Comparison of ENCODE assay signal across 8 mouse cellular contexts in the genomic region with DNA sequence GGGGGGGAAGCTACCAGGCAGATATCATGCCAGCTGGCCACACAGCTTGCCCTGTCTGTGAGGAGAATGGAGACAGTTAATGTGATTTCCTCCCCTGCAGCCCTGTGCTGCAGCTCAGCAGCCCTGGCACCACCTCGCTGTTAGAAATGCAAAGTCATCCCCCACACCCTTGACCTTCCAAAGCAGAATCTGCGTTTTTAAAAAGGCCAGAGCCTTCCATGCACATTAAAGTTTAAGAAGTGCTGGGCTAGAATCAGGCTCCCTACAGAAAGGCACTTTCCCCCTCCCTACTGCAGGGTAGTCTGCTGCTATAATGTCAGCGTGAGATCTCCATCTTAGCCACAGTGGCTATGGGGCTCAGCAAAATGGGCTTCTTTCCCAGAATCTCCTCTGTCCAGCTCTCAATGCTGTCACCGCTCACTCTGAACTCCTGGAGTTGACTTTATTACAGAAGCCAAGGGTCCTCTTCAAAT. TPM values are rescaled to one million over a fixed set of nuclear protein-coding genes. Genes with fewer than 3 reads are reported as not detected.
A peak's percentile ranks its signal among the peaks of the same experiment; 100 is the strongest.
DNase-seq lines count a peak whose midpoint lies in the region; ATAC-seq lines count a peak whose summit lies in the region.

No protein-coding gene starts in this region.

- H3K4me1 ChIP-seq in neural tube, embryonic 15.5 days = 0 out of 2 replicates have a peak, but pooled peaks cover 3% of the 10 kb centered on the region
- H3K4me1 ChIP-seq in heart, embryonic 12.5 days (replicated peaks) = peaks cover 8% of the 10 kb centered on the region
- peaks cover 47% of the 10 kb centered on the region for H3K4me1 ChIP-seq in megakaryocyte, embryonic 14.5 days
- H3K4me1 ChIP-seq in intestine, embryonic 15.5 days (replicated peaks) = no peaks in the 10 kb centered on the region

- no peak overlapping the region; the same call in 1 of the 2 replicates for H3K27ac ChIP-seq in neural tube, embryonic 15.5 days (replicated peaks)
- H3K27ac ChIP-seq in heart, embryonic 12.5 days (ENCODE audit: poor library complexity, severe bottlenecking) = peak overlapping the region; percentile 51
- no peak overlapping the region for H3K27ac ChIP-seq in intestine, embryonic 15.5 days

- H3K27me3 ChIP-seq in neural tube, embryonic 15.5 days (replicated peaks) = no peaks in the 10 kb centered on the region
- H3K27me3 ChIP-seq in heart, embryonic 12.5 days (replicated peaks) = no peaks in the 10 kb centered on the region
- H3K27me3 ChIP-seq in megakaryocyte, embryonic 14.5 days (replicated peaks) = peaks cover 3% of the 10 kb centered on the region
- H3K27me3 ChIP-seq in intestine, embryonic 15.5 days (replicated peaks) = no peaks in the 10 kb centered on the region

- no peaks in the 10 kb centered on the region for H3K9me3 ChIP-seq in neural tube, embryonic 15.5 days (replicated peaks)
- H3K9me3 ChIP-seq in heart, embryonic 12.5 days (replicated peaks) = no peaks in the 10 kb centered on the region
- H3K9me3 ChIP-seq in megakaryocyte, embryonic 14.5 days = no peaks in the 10 kb centered on the region
- H3K9me3 ChIP-seq in intestine, embryonic 15.5 days = no peaks in the 10 kb centered on the region

- ATAC-seq in neural tube, embryonic 15.5 days (ENCODE audit: low FRiP score) = peak; percentile 61
- 0 out of 2 replicates have a peak, but pooled peaks have one; percentile 48 for ATAC-seq in heart, embryonic 12.5 days (ENCODE audit: insufficient number of reproducible peaks, low FRiP score)
- ATAC-seq in intestine, embryonic 15.5 days = no peak

- H3K4me3 ChIP-seq in neural tube, embryonic 15.5 days (replicated peaks) = no peak overlapping the region
- no peak overlapping the region for H3K4me3 ChIP-seq in heart, embryonic 12.5 days
- H3K4me3 ChIP-seq in megakaryocyte, embryonic 14.5 days (replicated peaks) = peak overlapping the region; percentile 79
- no peak overlapping the region for H3K4me3 ChIP-seq in intestine, embryonic 15.5 days (replicated peaks)

- H3K9ac ChIP-seq in neural tube, embryonic 15.5 days (replicated peaks) = no peak overlapping the region
- no peak overlapping the region for H3K9ac ChIP-seq in heart, embryonic 12.5 days
- no peak overlapping the region for H3K9ac ChIP-seq in intestine, embryonic 15.5 days

- H3K36me3 ChIP-seq in neural tube, embryonic 15.5 days = no peaks in the 10 kb centered on the region
- no peaks in the 10 kb centered on the region for H3K36me3 ChIP-seq in heart, embryonic 12.5 days
- no peaks in the 10 kb centered on the region for H3K36me3 ChIP-seq in megakaryocyte, embryonic 14.5 days (replicated peaks; ENCODE audit: low read length)
- H3K36me3 ChIP-seq in intestine, embryonic 15.5 days = no peaks in the 10 kb centered on the region

- peak; percentile 3 for DNase-seq in embryo, embryonic 11 days
- DNase-seq in embryo, embryonic 10 days (ENCODE audit: low spot score) = no peak
- no peak for DNase-seq in neural tube, embryonic 10.5 days (ENCODE audit: extremely low spot score, low spot score)
- DNase-seq in frontal cortex, postnatal 10 days (ENCODE audit: low spot score in 2 of 2) = no peak

- no peak overlapping the region for H3K4me2 ChIP-seq in neural tube, embryonic 15.5 days
- no peak overlapping the region for H3K4me2 ChIP-seq in heart, embryonic 12.5 days
- no peak overlapping the region for H3K4me2 ChIP-seq in intestine, embryonic 15.5 days (replicated peaks)

- WGBS in neural tube, embryonic 15.5 days = 20% methylated on average over 4 of the region's 4 CpGs
- WGBS in heart, embryonic 12.5 days = 30% methylated on average over 4 of the region's 4 CpGs
- 41% methylated on average over 4 of the region's 4 CpGs for WGBS in intestine, embryonic 15.5 days

RNA-seq across cellular contexts. Expression of gene Tfrc, which starts 10.8 kb away (rescaled TPM):
- polyA plus RNA-seq in neural tube, embryonic 15.5 days (2015; fragmentation: Nextera tagmentation; extraction: Ambion mirVana) = 32.7 and 33.1 TPM in 2 replicates
- 52.5 and 58.2 TPM in 2 replicates for polyA plus RNA-seq in heart, embryonic 12.5 days (2016; fragmentation: Nextera tagmentation; extraction: Ambion mirVana)
- 1.3 and 4.3 TPM in 2 replicates for polyA plus RNA-seq in megakaryocyte, embryonic 14.5 days (2012; ENCODE audit: insufficient read depth, low replicate concordance)
- 88.1 and 103 TPM in 2 replicates for polyA plus RNA-seq in intestine, embryonic 15.5 days (2015; fragmentation: Nextera tagmentation; extraction: Ambion mirVana)

RNA-seq across cellular contexts. Expression of gene Tnk2, which starts 45.7 kb away (rescaled TPM):
- 20.0 and 23.2 TPM in 2 replicates for polyA plus RNA-seq in neural tube, embryonic 15.5 days (2015; fragmentation: Nextera tagmentation; extraction: Ambion mirVana)
- 6.7 and 8.4 TPM in 2 replicates for polyA plus RNA-seq in heart, embryonic 12.5 days (2016; fragmentation: Nextera tagmentation; extraction: Ambion mirVana)
- polyA plus RNA-seq in megakaryocyte, embryonic 14.5 days (2012; ENCODE audit: insufficient read depth, low replicate concordance) = 230 and 1,256 TPM in 2 replicates
- polyA plus RNA-seq in intestine, embryonic 15.5 days (2015; fragmentation: Nextera tagmentation; extraction: Ambion mirVana) = 9.2 and 10.1 TPM in 2 replicates
